Mouse (Mus musculus): ENCODE measurements around the gene Gm20388. TPM values are rescaled to one million over a fixed set of nuclear protein-coding genes. Genes with fewer than 3 reads are reported as not detected.
A peak's percentile ranks its signal among the peaks of the same experiment; 100 is the strongest.

Gene Gm20388
- polyA plus RNA-seq, 1 experiment: not detected

- whole genome bisulfite sequencing: 33% methylated on average over 1 of the region's 1 CpGs
- Histone ChIP-seq H3K4me1 (ENCODE audit: control insufficient read depth, insufficient read depth, low read length) (peaks cover 34% of the 10 kb centered on the region), H3K4me3 (ENCODE audit: insufficient read depth, low read depth, low read length) (peak overlapping the region; percentile 52; the same call in 1 of the 2 replicates), H3K27ac (ENCODE audit: insufficient read depth, low read depth, low read length) (no peak overlapping the region)
- TF ChIP-seq POLR2A (IDR thresholded peaks at IDR 0.05; ENCODE audit: insufficient read depth, low read depth, low read length) (no peak), CTCF (IDR thresholded peaks at IDR 0.05; ENCODE audit: insufficient read depth, low read depth, low read length) (no peak)
Observed at GRCm38 (mm10) chr8:121905420-121905819, 1994.8 kb downstream of the Gm20388 start.

GRCm38 (mm10) chr8:121905864-121906263 lies 1995.2 kb downstream of the Gm20388 start:
- WGBS: 14% methylated on average over 5 of the region's 5 CpGs
- Histone ChIP-seq H3K27ac (ENCODE audit: insufficient read depth, low read depth, low read length) (no peak overlapping the region), H3K4me1 (ENCODE audit: control insufficient read depth, insufficient read depth, low read length) (peaks cover 34% of the 10 kb centered on the region), H3K4me3 (ENCODE audit: insufficient read depth, low read depth, low read length) (peak overlapping the region; percentile 52)
- TF ChIP-seq CTCF (IDR thresholded peaks at IDR 0.05; ENCODE audit: insufficient read depth, low read depth, low read length) (no peak), POLR2A (IDR thresholded peaks at IDR 0.05; ENCODE audit: insufficient read depth, low read depth, low read length) (no peak)

DNA sequence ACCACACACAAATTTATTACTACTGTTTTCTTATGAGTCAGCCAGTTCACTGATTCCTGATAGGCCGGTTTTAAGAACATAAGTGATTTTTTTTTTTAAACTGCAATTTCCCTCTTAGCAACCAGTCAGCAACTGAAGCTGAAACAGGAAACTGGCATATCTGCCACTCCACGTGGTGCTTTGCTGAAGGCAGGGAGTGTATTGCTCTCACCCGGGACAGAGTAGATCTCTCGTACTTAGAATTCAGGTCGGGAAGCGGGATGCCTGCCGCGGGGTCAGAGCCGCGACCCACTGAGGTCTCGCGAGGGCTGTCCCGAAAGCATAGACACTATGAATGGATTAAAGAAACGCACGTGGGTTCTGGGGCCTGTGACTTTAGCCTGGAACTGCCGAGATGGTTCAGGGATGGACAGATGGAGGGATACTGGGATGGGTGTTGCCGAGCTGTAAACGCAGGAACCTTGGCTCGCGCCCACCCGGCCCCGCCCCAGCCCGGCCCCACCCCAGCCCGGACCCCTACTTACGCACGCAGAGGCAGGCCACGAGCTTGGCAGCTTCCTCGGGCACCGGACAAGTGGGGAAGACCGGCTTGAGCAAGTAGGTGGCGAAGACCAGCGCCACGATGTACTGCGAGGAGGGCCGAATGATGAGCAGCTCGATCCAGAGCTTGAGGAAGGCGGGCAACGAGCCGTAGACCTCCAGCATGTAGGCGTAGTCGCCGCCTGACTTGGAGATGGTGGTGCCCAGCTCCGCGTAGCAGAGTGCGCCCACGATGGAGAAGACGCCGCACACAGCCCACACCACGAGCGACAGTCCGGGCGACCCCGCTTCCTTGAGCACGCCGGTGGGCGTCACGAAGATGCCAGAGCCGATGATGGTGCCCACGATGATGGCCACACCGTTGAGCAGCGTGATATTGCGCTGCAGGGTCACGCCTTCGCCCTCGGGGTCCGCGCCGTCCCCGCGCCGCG lies 1996.2 kb downstream of the Gm20388 start:
- WGBS: under 1% methylated on average over 72 of the region's 72 CpGs

DNA sequence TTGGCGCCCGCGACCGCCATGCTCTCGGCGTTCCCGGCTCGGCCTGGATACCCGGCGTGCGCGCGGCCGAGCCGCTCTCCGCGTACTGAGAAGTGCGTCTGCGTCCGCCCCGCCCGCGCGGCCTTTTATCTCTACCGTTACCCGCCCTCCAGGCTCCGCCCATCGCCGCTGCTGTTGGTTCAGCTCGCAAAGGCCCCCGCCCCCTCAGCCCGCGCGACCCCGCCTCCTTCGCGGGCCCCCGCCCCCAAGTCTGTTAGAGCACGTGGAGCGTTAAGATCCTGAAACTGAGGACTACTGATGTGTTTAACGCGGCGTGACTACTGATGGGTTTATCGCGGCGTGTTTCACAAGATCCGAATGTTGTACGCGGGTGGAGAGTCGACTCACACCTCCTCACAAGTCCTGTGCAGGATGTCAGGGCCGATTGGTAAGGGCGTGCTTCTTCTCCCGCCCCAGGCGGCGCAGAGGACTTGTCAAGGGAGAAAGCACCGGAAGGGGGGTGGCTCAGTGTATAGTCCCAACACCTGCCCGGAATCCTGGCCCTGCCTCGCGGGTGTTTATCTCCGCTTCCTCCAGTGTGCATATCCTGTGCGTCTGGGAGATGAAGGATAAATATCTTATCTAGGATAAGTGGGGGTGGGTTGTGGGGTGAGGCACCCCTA lies 1997.1 kb downstream of the Gm20388 start, which contains the start of gene Slc7a5:
TSS of gene Slc7a5 (minus strand) at position 108 of the 662 bp plus-strand sequence.
- Histone ChIP-seq H3K4me1 (ENCODE audit: control insufficient read depth, insufficient read depth, low read length) (peaks cover 19% of the 10 kb centered on the region), H3K4me3 (ENCODE audit: insufficient read depth, low read depth, low read length) (peak within 1 kb of the TSS; percentile 52), H3K27ac (ENCODE audit: insufficient read depth, low read depth, low read length) (no peak within 1 kb of the TSS)
- WGBS: 1% methylated on average over 61 of the region's 61 CpGs
- TF ChIP-seq POLR2A (IDR thresholded peaks at IDR 0.05; ENCODE audit: insufficient read depth, low read depth, low read length): peak; percentile 99
- TF ChIP-seq CTCF (IDR thresholded peaks at IDR 0.05; ENCODE audit: insufficient read depth, low read depth, low read length): no peak

More for the DNA sequence above, 1996.2 kb downstream of the Gm20388 start:
- TF ChIP-seq CTCF (IDR thresholded peaks at IDR 0.05; ENCODE audit: insufficient read depth, low read depth, low read length) (no peak), POLR2A (IDR thresholded peaks at IDR 0.05; ENCODE audit: insufficient read depth, low read depth, low read length) (no peak)
- Histone ChIP-seq H3K4me1 (ENCODE audit: control insufficient read depth, insufficient read depth, low read length) (peaks cover 26% of the 10 kb centered on the region), H3K27ac (ENCODE audit: insufficient read depth, low read depth, low read length) (no peak overlapping the region), H3K4me3 (ENCODE audit: insufficient read depth, low read depth, low read length) (peak overlapping the region; percentile 52)

DNA sequence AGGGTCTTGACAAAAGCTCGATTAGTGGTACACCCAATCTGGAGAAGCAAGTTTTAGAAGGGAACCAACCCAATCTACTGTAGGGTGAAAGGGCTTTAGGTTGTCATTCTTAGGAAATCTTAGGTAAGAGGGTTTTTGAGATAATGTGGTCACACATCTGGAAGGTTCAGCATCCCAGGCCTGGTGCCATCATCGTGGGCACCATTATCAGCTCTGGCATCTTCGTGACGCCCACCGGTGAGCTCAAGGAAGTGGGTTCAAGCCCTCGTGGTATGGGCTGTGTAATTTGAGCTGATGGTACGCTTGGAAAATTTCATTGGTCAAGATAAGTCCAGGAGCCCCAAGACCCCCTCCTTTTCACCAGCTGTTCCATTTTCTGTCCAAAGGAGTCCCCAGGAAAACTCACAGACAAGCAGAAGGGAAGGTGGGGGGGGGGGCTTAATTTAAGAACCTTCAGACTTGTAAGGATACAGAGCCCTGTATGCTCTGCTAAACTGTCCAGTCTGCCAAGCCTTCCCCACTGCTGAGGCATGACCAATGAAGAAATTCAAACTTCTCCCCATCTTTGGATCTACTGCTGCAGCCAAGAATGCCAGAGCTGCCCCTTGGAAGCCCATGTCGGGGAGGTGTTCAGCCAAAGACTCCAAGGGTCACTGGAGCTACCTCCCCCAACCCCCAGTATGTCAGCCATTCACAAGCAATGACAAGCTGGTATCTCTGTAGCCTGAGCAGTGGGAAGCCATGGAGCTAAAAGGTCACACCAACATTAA lies 1997.9 kb downstream of the Gm20388 start:
- whole genome bisulfite sequencing: 71% methylated on average over 8 of the region's 8 CpGs
- Histone ChIP-seq H3K4me3 (ENCODE audit: insufficient read depth, low read depth, low read length) (no peak overlapping the region), H3K27ac (ENCODE audit: insufficient read depth, low read depth, low read length) (no peak overlapping the region), H3K4me1 (ENCODE audit: control insufficient read depth, insufficient read depth, low read length) (peaks cover 15% of the 10 kb centered on the region)
- TF ChIP-seq POLR2A (IDR thresholded peaks at IDR 0.05; ENCODE audit: insufficient read depth, low read depth, low read length) (no peak), CTCF (IDR thresholded peaks at IDR 0.05; ENCODE audit: insufficient read depth, low read depth, low read length) (no peak)

DNA sequence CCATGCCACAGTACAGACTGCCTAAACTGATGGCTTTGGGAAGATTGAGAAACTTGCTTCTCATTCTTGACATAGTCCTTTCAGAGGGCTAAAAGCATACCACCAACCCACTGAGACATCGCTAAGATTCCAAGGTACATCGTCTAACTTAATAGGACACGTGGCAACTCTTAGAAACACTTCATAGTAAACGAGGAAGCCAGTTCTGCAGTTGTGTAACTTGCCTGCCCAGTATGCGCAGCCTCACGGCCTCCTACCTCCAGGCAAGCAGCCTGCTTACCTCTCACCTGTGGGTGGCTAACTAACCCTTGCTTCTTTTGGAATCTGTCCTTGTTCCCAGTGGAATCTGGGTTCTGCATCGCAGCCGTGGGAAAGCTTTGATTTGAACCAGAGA lies 1998.5 kb downstream of the Gm20388 start:
- Histone ChIP-seq H3K4me3 (ENCODE audit: insufficient read depth, low read depth, low read length) (no peak overlapping the region), H3K27ac (ENCODE audit: insufficient read depth, low read depth, low read length) (no peak overlapping the region), H3K4me1 (ENCODE audit: control insufficient read depth, insufficient read depth, low read length) (peaks cover 13% of the 10 kb centered on the region)
- 62% methylated on average over 8 of the region's 8 CpGs for WGBS
- TF ChIP-seq POLR2A (IDR thresholded peaks at IDR 0.05; ENCODE audit: insufficient read depth, low read depth, low read length) (no peak), CTCF (IDR thresholded peaks at IDR 0.05; ENCODE audit: insufficient read depth, low read depth, low read length) (no peak)

GRCm38 (mm10) chr8:121909663-121910062 lies 1999.0 kb downstream of the Gm20388 start:
- no peak overlapping the region for H3K27ac ChIP-seq (ENCODE audit: insufficient read depth, low read depth, low read length)
- WGBS: under 1% methylated on average over 6 of the region's 6 CpGs
- peaks cover 13% of the 10 kb centered on the region for H3K4me1 ChIP-seq (ENCODE audit: control insufficient read depth, insufficient read depth, low read length)
- H3K4me3 ChIP-seq (ENCODE audit: insufficient read depth, low read depth, low read length): no peak overlapping the region
- TF ChIP-seq POLR2A (IDR thresholded peaks at IDR 0.05; ENCODE audit: insufficient read depth, low read depth, low read length) (no peak), CTCF (IDR thresholded peaks at IDR 0.05; ENCODE audit: insufficient read depth, low read depth, low read length) (peak; percentile 45)

DNA sequence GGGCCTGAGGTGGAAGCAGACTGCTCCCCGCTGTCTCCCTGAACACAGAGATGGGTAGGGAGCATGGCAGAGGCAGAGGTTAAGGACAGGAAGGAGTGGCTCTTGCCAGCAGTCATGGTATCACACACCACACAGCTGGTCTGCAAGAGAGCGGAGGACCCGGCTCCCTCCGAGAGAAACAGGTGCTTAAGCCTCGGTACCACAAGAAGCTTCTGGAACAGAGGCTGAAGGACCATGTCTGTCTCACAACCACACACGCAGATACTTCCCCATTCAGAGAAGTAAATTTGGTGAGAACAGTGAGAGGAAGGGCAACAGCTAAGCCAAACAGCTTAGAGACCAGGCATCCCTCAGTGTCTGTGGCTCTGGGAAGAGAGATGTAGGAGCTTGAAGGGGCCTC lies 2000.8 kb downstream of the Gm20388 start:
- TF ChIP-seq POLR2A (IDR thresholded peaks at IDR 0.05; ENCODE audit: insufficient read depth, low read depth, low read length) (no peak), CTCF (IDR thresholded peaks at IDR 0.05; ENCODE audit: insufficient read depth, low read depth, low read length) (no peak)
- 94% methylated on average over 6 of the region's 6 CpGs for WGBS
- Histone ChIP-seq H3K4me1 (ENCODE audit: control insufficient read depth, insufficient read depth, low read length) (peaks cover 7% of the 10 kb centered on the region; the same call in 1 of the 2 replicates), H3K27ac (ENCODE audit: insufficient read depth, low read depth, low read length) (no peak overlapping the region), H3K4me3 (ENCODE audit: insufficient read depth, low read depth, low read length) (no peak overlapping the region)

Data from olfactory bulb, adult 2 months (tissue).